Mouse (Mus musculus): ENCODE data around the gene Nphp3. TPM values are rescaled to one million over a fixed set of nuclear protein-coding genes. Genes with fewer than 3 reads are reported as not detected.

Nphp3 gene
- 4.2 and 5.1 TPM in 2 replicates for polyA plus RNA-seq (2014; fragmentation: Nextera tagmentation; extraction: Ambion mirVana)

DNA sequence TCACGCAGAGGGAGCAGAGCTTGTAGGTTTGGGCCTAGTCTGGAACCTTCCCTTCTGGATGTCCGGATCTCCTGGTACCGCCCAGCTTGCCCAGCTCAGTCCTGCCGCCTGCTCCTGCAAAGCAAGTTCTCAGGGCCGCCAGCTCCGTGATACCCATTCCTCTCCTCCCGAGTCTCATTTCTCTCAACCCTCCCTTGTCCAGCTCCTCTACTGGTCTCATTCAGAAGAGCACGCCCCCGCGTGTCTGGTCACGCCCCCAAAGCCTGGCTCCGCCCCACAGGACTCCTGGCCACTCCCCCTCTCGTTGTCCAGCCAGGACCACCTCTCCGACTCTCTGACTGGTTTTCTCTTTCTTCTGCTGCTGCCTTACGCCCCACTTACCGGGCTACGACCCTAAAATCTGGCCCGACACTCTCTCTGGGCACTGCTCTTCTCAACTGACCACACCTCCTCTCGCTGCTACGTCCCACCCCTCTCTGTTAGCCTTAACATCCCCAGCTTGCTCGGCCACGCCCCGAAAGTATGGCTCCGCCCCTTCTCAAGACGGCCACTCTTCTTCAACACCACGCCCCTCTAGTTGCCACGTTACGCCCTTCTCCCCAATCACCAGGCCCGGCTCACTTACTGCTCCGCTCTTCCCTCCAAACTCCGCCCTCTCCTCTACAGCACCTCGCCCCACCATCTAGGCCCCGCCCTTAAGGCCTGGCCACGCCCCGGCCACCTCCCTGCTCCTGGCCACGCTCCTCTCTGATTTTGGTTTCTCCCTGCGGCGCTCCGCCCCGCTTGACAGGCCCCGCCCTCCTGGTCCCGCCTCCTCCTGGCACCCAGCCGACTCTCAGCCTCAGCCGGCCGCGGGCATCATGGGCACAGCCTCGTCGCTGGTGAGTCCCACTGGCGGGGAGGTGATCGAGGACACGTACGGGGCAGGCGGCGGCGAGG lies at the start of gene Nphp3:
Gene Nphp3, plus strand, starts transcription at position 624 of the 939 bp plus-strand sequence.
- Histone ChIP-seq H3K4me2 (ENCODE audit: low read length) (peak within 1 kb of the TSS; percentile 60), H3K27me3 (replicated peaks; ENCODE audit: control insufficient read depth, insufficient read depth, low read length) (no peaks in the 10 kb centered on the region), H3K9ac (ENCODE audit: low read length) (peak within 1 kb of the TSS; percentile 55), H3K27ac (ENCODE audit: low read depth) (peak within 1 kb of the TSS; percentile 76), H3K4me1 (replicated peaks; ENCODE audit: control insufficient read depth, insufficient read depth, low read length) (peaks cover 11% of the 10 kb centered on the region; the same call in 1 of the 2 replicates), H3K36me3 (ENCODE audit: control insufficient read depth, insufficient read depth, low read length) (peaks cover 7% of the 10 kb centered on the region; the same call in 1 of the 2 replicates), H3K9me3 (ENCODE audit: control insufficient read depth, low read length) (no peaks in the 10 kb centered on the region), H3K4me3 (ENCODE audit: low read depth, low read length) (peak within 1 kb of the TSS; percentile 56)
- ATAC-seq (replicated peaks; ENCODE audit: low FRiP score, low TSS enrichment, low read depth) (peak; percentile 97), DNase-seq (ENCODE audit: low spot score) (peak; percentile 100)
- under 1% methylated on average over 54 of the region's 55 CpGs for WGBS

DNA sequence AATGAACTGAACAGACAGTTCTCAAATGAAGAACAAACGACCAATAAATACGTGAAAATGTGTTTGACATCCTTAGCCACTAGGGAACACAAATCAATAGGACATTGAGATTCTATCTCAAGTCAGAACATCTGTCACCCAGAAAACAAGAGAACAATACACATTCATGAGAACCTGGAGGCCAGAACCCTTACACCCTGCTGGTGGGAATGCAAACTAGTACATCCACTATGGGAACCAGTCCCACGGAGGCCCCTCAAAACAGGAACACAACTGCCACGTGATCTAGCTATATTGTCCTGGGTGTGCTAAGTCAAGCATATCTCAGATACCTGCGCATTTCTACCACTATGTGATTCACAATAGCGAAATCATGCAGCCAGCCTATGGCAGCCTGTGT lies 43.6 kb upstream of the Nphp3 start:
- no peak for ATAC-seq (replicated peaks; ENCODE audit: low FRiP score, low TSS enrichment, low read depth)
- peak; percentile 45 for DNase-seq (ENCODE audit: low spot score)
- no peaks in the 10 kb centered on the region for H3K36me3 ChIP-seq (ENCODE audit: control insufficient read depth, insufficient read depth, low read length)
- H3K9ac ChIP-seq (ENCODE audit: low read length): no peak overlapping the region
- H3K4me2 ChIP-seq (ENCODE audit: low read length): no peak overlapping the region
- H3K9me3 ChIP-seq (ENCODE audit: control insufficient read depth, low read length): no peaks in the 10 kb centered on the region
- H3K27me3 ChIP-seq (replicated peaks; ENCODE audit: control insufficient read depth, insufficient read depth, low read length): no peaks in the 10 kb centered on the region
- H3K4me3 ChIP-seq (ENCODE audit: low read depth, low read length): no peak overlapping the region
- H3K4me1 ChIP-seq (replicated peaks; ENCODE audit: control insufficient read depth, insufficient read depth, low read length): no peaks in the 10 kb centered on the region
- H3K27ac ChIP-seq (ENCODE audit: low read depth): no peak overlapping the region
- WGBS: 71% methylated on average over 6 of the region's 6 CpGs

GRCm38 (mm10) chr9:103959989-103960388 lies 42.4 kb upstream of the Nphp3 start:
- Histone ChIP-seq H3K36me3 (ENCODE audit: control insufficient read depth, insufficient read depth, low read length) (no peaks in the 10 kb centered on the region), H3K4me3 (ENCODE audit: low read depth, low read length) (no peak overlapping the region), H3K4me2 (ENCODE audit: low read length) (no peak overlapping the region), H3K4me1 (replicated peaks; ENCODE audit: control insufficient read depth, insufficient read depth, low read length) (no peaks in the 10 kb centered on the region), H3K27me3 (replicated peaks; ENCODE audit: control insufficient read depth, insufficient read depth, low read length) (no peaks in the 10 kb centered on the region), H3K27ac (ENCODE audit: low read depth) (no peak overlapping the region), H3K9ac (ENCODE audit: low read length) (no peak overlapping the region), H3K9me3 (ENCODE audit: control insufficient read depth, low read length) (no peaks in the 10 kb centered on the region)
- DNase-seq (ENCODE audit: low spot score) (peak; percentile 33), ATAC-seq (replicated peaks; ENCODE audit: low FRiP score, low TSS enrichment, low read depth) (no peak)
- WGBS: 70% methylated on average over 10 of the region's 10 CpGs

- Histone ChIP-seq H3K27ac (ENCODE audit: low read depth) (no peak overlapping the region), H3K9me3 (ENCODE audit: control insufficient read depth, low read length) (no peaks in the 10 kb centered on the region), H3K4me2 (ENCODE audit: low read length) (no peak overlapping the region), H3K27me3 (replicated peaks; ENCODE audit: control insufficient read depth, insufficient read depth, low read length) (no peaks in the 10 kb centered on the region), H3K4me3 (ENCODE audit: low read depth, low read length) (no peak overlapping the region), H3K36me3 (ENCODE audit: control insufficient read depth, insufficient read depth, low read length) (no peaks in the 10 kb centered on the region), H3K9ac (ENCODE audit: low read length) (no peak overlapping the region), H3K4me1 (replicated peaks; ENCODE audit: control insufficient read depth, insufficient read depth, low read length) (peaks cover 3% of the 10 kb centered on the region; the same call in 1 of the 2 replicates)
- 7% methylated on average over 2 of the region's 2 CpGs for WGBS
- DNase-seq (ENCODE audit: low spot score) (peak; percentile 52), ATAC-seq (replicated peaks; ENCODE audit: low FRiP score, low TSS enrichment, low read depth) (no peak)
Measured at GRCm38 (mm10) chr9:103996496-103996895, 5.8 kb upstream of the Nphp3 start.

DNA sequence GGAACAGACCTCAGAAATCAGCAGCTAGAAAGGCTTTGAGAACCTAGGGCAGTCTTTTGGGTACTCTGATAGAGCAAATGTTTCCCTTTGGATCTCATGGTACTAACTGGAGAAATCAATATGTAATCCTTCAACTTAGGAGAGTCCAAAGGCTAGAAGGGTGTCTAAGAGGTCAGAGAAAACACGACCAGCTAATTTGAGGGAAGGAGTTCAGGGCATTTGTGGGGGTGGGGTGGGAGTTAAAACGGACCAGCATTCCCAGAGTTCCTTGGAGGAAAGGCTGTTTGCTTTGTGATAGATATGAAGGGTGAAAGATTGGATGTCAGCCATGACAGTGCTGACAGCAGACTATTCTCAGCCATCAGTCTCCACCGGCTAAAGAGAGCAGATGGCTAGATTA lies 1.7 kb upstream of the Nphp3 start:
- H3K9ac ChIP-seq (ENCODE audit: low read length): no peak overlapping the region
- H3K27ac ChIP-seq (ENCODE audit: low read depth): no peak overlapping the region
- H3K27me3 ChIP-seq (replicated peaks; ENCODE audit: control insufficient read depth, insufficient read depth, low read length): no peaks in the 10 kb centered on the region
- no peak overlapping the region for H3K4me2 ChIP-seq (ENCODE audit: low read length)
- H3K36me3 ChIP-seq (ENCODE audit: control insufficient read depth, insufficient read depth, low read length): no peaks in the 10 kb centered on the region
- no peak for DNase-seq (ENCODE audit: low spot score)
- no peak for ATAC-seq (replicated peaks; ENCODE audit: low FRiP score, low TSS enrichment, low read depth)
- H3K4me1 ChIP-seq (replicated peaks; ENCODE audit: control insufficient read depth, insufficient read depth, low read length): peaks cover 11% of the 10 kb centered on the region; the same call in 1 of the 2 replicates
- 43% methylated on average over 3 of the region's 3 CpGs for WGBS
- H3K9me3 ChIP-seq (ENCODE audit: control insufficient read depth, low read length): no peaks in the 10 kb centered on the region
- H3K4me3 ChIP-seq (ENCODE audit: low read depth, low read length): no peak overlapping the region

GRCm38 (mm10) chr9:104002913-104003330 lies 578 bp downstream of the Nphp3 start:
- peak; percentile 40 for ATAC-seq (replicated peaks; ENCODE audit: low FRiP score, low TSS enrichment, low read depth)
- H3K27ac ChIP-seq (ENCODE audit: low read depth): peak overlapping the region; percentile 74
- no peaks in the 10 kb centered on the region for H3K9me3 ChIP-seq (ENCODE audit: control insufficient read depth, low read length)
- peaks cover 11% of the 10 kb centered on the region; the same call in 1 of the 2 replicates for H3K4me1 ChIP-seq (replicated peaks; ENCODE audit: control insufficient read depth, insufficient read depth, low read length)
- H3K9ac ChIP-seq (ENCODE audit: low read length): peak overlapping the region; percentile 55
- WGBS: 0% methylated on average over 33 of the region's 37 CpGs
- no peaks in the 10 kb centered on the region for H3K27me3 ChIP-seq (replicated peaks; ENCODE audit: control insufficient read depth, insufficient read depth, low read length)
- H3K36me3 ChIP-seq (ENCODE audit: control insufficient read depth, insufficient read depth, low read length): peaks cover 8% of the 10 kb centered on the region
- H3K4me3 ChIP-seq (ENCODE audit: low read depth, low read length): peak overlapping the region; percentile 56
- peak overlapping the region; percentile 47 for H3K4me2 ChIP-seq (ENCODE audit: low read length)
- no peak for DNase-seq (ENCODE audit: low spot score)

DNA sequence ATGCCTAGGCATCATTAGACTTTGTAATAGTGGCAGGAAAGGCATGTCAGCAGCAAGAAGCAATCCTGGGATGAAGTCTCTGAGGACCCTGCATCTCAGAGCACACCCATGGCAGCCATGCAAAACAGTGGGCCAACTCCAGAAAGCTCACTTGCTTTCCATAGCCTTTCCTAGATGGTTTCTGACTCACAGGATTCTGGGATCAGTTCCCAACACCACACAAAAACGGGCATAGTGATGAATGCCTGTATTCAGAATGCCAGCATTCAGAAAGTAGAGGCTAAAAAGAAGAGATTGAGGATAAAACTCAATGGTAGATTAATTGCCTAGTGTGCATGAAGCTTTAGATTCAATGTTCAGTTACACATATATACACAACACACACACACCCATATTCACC lies 12.2 kb downstream of the Nphp3 start:
- ATAC-seq (replicated peaks; ENCODE audit: low FRiP score, low TSS enrichment, low read depth) (no peak), DNase-seq (ENCODE audit: low spot score) (no peak)
- 82% methylated on average over 1 of the region's 1 CpGs for WGBS
- Histone ChIP-seq H3K4me1 (replicated peaks; ENCODE audit: control insufficient read depth, insufficient read depth, low read length) (no peaks in the 10 kb centered on the region), H3K27me3 (replicated peaks; ENCODE audit: control insufficient read depth, insufficient read depth, low read length) (no peaks in the 10 kb centered on the region), H3K4me2 (ENCODE audit: low read length) (no peak overlapping the region), H3K9ac (ENCODE audit: low read length) (no peak overlapping the region), H3K27ac (ENCODE audit: low read depth) (no peak overlapping the region), H3K9me3 (ENCODE audit: control insufficient read depth, low read length) (no peaks in the 10 kb centered on the region), H3K36me3 (ENCODE audit: control insufficient read depth, insufficient read depth, low read length) (peaks cover 31% of the 10 kb centered on the region), H3K4me3 (ENCODE audit: low read depth, low read length) (no peak overlapping the region)

DNA sequence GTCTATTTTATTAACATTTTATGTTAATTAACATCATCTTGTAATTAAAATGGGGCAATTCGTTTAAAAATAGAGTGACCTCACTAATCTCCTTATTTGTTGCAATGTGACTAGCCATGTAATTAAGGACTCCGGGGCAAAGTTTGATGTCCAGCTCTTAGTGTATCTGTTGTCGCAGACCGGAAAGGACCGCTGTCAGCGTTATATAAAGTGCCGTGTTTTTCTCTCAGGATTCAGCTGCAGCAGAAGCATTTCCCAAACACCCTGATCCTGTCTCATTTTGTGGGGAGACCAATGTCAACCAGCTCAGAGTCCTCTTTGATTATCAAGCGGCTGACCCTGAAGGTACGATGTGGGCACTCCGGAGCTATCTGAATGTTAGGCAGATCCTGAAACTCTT lies 18.7 kb downstream of the Nphp3 start:
- Histone ChIP-seq H3K9ac (ENCODE audit: low read length) (no peak overlapping the region), H3K27me3 (replicated peaks; ENCODE audit: control insufficient read depth, insufficient read depth, low read length) (no peaks in the 10 kb centered on the region), H3K4me3 (ENCODE audit: low read depth, low read length) (no peak overlapping the region), H3K27ac (ENCODE audit: low read depth) (no peak overlapping the region), H3K36me3 (ENCODE audit: control insufficient read depth, insufficient read depth, low read length) (peaks cover 60% of the 10 kb centered on the region), H3K9me3 (ENCODE audit: control insufficient read depth, low read length) (no peaks in the 10 kb centered on the region), H3K4me1 (replicated peaks; ENCODE audit: control insufficient read depth, insufficient read depth, low read length) (no peaks in the 10 kb centered on the region), H3K4me2 (ENCODE audit: low read length) (no peak overlapping the region)
- 92% methylated on average over 10 of the region's 10 CpGs for WGBS
- DNase-seq (ENCODE audit: low spot score) (no peak), ATAC-seq (replicated peaks; ENCODE audit: low FRiP score, low TSS enrichment, low read depth) (no peak)

Data from intestine, embryonic 14.5 days (tissue).